Mouse (Mus musculus) neural tube, embryonic 11.5 days (tissue): ENCODE measurements around the gene Ugcg. TPM values are rescaled to one million over a fixed set of nuclear protein-coding genes. Genes with fewer than 3 reads are reported as not detected.

Source experiments
- ATAC-seq: fragments of 200-750 bp; cut with Nextera tagmentation; 2 replicates; pipeline ENCODE4 v1.8.0; 2017; ENCODE audit warnings: moderate number of reproducible peaks, mild to moderate bottlenecking, moderate TSS enrichment, moderate library complexity; ENCODE audit not compliant: insufficient read depth, low FRiP score, low TSS enrichment
- DNase-seq: peaks from one replicate; pipeline ENCODE4 v3.0.0-alpha.2; 2015; ENCODE audit warnings: low spot score
- H3K27ac ChIP-seq: fragments of 300-500 bp; sonication (generic); 2 replicates; pipeline ENCODE4 v1.5.1; 2014; ENCODE audit warnings: low read depth, mild to moderate bottlenecking, low read length
- H3K27me3 ChIP-seq: fragments of 300-500 bp; sonication (generic); 2 replicates; pipeline ENCODE4 v1.6.1; 2014; ENCODE audit warnings: mild to moderate bottlenecking, low read length, mixed read lengths; ENCODE audit not compliant: control insufficient read depth, insufficient read depth
- H3K36me3 ChIP-seq: fragments of 300-500 bp; sonication (generic); 2 replicates; pipeline ENCODE4 v1.6.1; 2014; ENCODE audit warnings: mild to moderate bottlenecking, low read length, moderate library complexity, mixed read lengths; ENCODE audit not compliant: control insufficient read depth, insufficient read depth
- H3K4me1 ChIP-seq: fragments of 300-500 bp; sonication (generic); 2 replicates; pipeline ENCODE4 v1.6.1; 2014; ENCODE audit warnings: low read length, mixed read lengths; ENCODE audit not compliant: control insufficient read depth, insufficient read depth
- H3K4me2 ChIP-seq: fragments of 300-500 bp; sonication (generic); 2 replicates; pipeline ENCODE4 v1.6.1; 2014; ENCODE audit warnings: low read depth, mild to moderate bottlenecking, moderate library complexity
- H3K4me3 ChIP-seq: fragments of 300-500 bp; sonication (generic); 2 replicates; pipeline ENCODE4 v1.5.1; 2014; ENCODE audit warnings: low read depth, low read length
- H3K9ac ChIP-seq: fragments of 300-500 bp; sonication (generic); 2 replicates; pipeline ENCODE4 v1.6.1; 2014; ENCODE audit warnings: mild to moderate bottlenecking, low read length
- H3K9me3 ChIP-seq: fragments of 300-500 bp; sonication (generic); 2 replicates; pipeline ENCODE4 v1.6.1; 2016; ENCODE audit warnings: low read length; ENCODE audit not compliant: control insufficient read depth
- WGBS: fragments of 180-500 bp; shearing (Covaris S2); extraction: QIAGEN DNeasy Blood & Tissue Kit; methylation state at CpG from one replicate; pipeline ENCODE4 v1.1.7; 2014; 5-methylcytosine and 5-hydroxymethylcytosine counted together
- polyA plus RNA-seq: library from polyadenylated mRNA; unstranded; fragments of >200 nt; fragmentation: Nextera tagmentation; extraction: Ambion mirVana; gene quantifications from 2 replicates; pipeline ENCODE4 v1.2.1, GENCODE M21; 2014

The Ugcg gene
- polyA plus RNA-seq, 1 experiment from 2014 or later = 12.4 TPM

DNA sequence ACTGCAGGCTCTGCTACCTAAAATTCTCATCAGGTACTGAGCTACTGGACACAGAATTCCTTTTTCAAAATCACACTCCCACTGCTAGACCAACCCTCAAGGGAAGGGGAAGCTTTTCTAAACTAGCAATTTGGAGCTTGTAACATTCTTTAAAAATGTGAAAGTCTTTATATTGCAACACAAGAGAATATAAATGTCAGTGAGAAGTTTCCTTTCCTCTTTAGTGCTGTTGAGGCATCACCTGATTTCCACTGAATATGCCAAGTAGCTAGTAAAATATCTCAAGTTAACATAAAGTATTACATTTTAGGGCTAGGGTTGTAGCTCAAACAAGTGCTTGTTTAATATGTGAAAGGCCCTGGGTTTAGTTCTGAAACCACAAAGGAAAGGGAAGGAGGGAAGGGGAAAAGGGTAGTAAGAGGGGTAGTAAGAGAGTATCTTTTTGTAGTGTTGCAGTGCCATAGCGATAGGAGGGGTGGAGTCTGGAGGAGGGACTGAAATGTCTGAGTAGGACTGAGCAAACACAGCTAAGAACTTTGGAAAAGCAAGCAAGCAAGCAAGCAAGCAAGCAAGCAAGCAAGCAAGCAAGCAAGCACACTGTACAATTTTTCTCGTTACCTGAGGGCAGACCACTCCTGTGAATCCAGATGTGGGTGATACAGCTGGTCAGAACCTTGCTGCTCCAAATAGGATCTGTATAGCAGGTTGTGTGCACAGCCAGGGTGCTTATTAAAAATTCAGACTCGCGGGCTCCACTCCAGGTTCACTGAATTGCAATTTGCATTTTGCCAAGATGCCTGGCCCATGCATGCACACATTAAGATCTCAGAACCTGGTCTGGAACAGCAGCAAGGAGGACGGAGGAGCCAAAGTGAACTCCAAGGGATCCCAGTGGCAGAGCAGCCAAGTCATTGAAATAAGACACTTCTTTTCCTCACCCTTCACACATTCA is 7.5 kb upstream of the Ugcg start:
- Histone ChIP-seq H3K4me2 (no peak overlapping the region), H3K9ac (no peak overlapping the region), H3K36me3 (no peaks in the 10 kb centered on the region), H3K27me3 (no peaks in the 10 kb centered on the region), H3K9me3 (no peaks in the 10 kb centered on the region), H3K4me1 (no peaks in the 10 kb centered on the region), H3K4me3 (no peak overlapping the region), H3K27ac (no peak overlapping the region)
- WGBS = 51% methylated on average over 5 of the region's 5 CpGs
- DNase-seq (no peak), ATAC-seq (no peak)

DNA sequence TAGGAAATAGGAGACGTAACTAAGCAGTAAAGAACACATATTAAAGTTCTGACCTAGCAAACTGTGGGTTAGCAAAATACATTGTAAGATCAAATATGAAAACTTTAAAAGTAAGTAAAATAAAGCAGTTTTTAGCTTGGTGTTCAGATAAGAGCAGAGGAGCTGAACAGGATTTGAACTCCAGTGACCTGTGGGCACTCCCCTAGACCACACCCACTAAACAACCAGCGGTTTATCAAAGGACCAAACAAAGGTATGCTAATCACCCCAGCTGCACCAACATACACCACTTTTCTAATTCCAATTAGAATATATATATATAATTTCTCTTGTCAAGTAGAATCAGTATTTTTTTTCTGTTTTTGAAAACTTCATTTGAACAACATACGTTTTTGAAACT is 3.4 kb upstream of the Ugcg start:
- DNase-seq = no peak

DNA sequence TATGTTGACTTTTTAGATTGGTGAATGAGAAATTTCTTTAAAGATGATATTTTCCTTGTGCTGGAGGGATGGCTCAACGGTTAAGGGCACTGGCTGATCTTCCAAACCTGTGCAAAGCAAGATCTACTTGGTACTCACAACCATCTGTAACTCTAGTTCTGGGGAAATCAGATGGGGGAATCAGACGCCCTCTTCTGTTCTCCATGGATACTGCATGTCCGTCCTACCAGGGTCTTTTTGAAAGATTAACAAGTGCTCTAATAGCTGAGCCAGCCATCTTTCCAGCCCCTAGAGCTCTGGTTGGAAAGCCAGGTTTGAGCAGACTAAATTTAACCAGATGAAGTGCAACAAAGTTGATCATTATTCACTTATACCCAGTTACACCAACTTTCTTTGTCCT is 1.8 kb upstream of the Ugcg start:
- Histone ChIP-seq H3K9ac (no peak overlapping the region), H3K4me3 (no peak overlapping the region), H3K27ac (no peak overlapping the region), H3K36me3 (no peaks in the 10 kb centered on the region; the same call in 1 of the 2 replicates), H3K4me2 (no peak overlapping the region), H3K27me3 (no peaks in the 10 kb centered on the region), H3K9me3 (no peaks in the 10 kb centered on the region), H3K4me1 (peaks cover 7% of the 10 kb centered on the region)
- no peak for ATAC-seq
- WGBS = 19% methylated on average over 3 of the region's 3 CpGs
- peak; percentile 55 for DNase-seq

More for the DNA sequence above, 3.4 kb upstream of the Ugcg start:
- ATAC-seq = no peak
- Histone ChIP-seq H3K4me3 (no peak overlapping the region), H3K4me1 (peaks cover 7% of the 10 kb centered on the region), H3K9ac (no peak overlapping the region), H3K27me3 (no peaks in the 10 kb centered on the region), H3K9me3 (no peaks in the 10 kb centered on the region), H3K27ac (no peak overlapping the region), H3K36me3 (no peaks in the 10 kb centered on the region; the same call in 1 of the 2 replicates), H3K4me2 (no peak overlapping the region)
- WGBS = 75% methylated on average over 3 of the region's 3 CpGs

DNA sequence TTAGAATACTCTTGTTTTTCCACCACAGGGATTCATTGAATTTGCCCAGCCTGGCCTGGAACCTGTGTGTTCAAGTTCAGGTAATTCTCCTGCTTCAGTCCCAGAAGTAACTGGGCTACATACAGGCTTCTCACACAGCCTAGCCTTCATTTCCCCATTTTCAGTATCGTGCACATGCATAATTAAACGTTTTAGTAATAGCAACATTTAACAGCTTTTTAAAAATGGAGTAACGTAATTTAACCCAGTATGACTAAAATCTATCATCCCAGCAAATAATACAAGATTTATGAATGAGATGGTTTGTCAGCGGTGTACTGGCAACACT is 619 bp upstream of the Ugcg start:
- H3K4me2 ChIP-seq = peak overlapping the region; percentile 64
- H3K27ac ChIP-seq = 0 out of 2 replicates have a peak overlapping the region, but pooled peaks have one; percentile 27
- peak overlapping the region; percentile 92 for H3K9ac ChIP-seq
- H3K27me3 ChIP-seq = no peaks in the 10 kb centered on the region
- no peaks in the 10 kb centered on the region for H3K9me3 ChIP-seq
- WGBS = 31% methylated on average over 4 of the region's 4 CpGs
- DNase-seq (no peak), ATAC-seq (no peak)
- no peaks in the 10 kb centered on the region; the same call in 1 of the 2 replicates for H3K36me3 ChIP-seq
- H3K4me3 ChIP-seq = peak overlapping the region; percentile 74
- H3K4me1 ChIP-seq = peaks cover 7% of the 10 kb centered on the region

DNA sequence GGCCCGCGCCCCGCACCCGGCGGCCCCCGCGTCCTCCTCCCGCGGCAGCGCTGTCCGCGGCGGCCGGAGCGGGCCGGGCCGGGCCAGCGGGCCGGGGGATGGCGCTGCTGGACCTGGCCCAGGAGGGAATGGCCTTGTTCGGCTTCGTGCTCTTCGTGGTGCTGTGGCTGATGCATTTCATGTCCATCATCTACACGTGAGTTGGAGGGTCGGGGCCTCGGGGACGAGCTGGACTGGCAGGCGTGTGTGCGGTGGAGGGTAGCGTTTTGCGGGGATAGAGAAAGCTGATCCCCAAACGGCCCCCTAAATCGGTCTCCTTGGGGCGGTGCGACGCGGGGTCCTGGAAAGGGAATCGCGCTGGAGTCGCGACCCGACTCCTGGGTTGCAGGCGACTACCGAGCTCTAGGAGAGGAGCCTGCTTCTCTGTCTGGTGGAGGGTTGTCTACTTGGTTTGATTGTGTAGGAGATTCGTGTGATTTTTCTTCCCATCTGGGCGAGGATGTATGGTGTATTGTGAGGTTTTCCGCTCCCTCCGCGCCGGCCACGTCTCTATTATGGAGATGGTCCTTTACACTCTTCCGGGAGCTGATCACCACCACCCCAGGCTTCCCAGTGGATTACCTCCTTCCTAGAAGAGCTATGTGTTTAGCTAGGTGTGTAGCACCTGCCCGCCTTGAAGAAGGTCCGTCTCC is 635 bp downstream of the Ugcg start:
- Histone ChIP-seq H3K4me1 (peaks cover 7% of the 10 kb centered on the region), H3K4me2 (peak overlapping the region; percentile 64), H3K9me3 (no peaks in the 10 kb centered on the region), H3K9ac (peak overlapping the region; percentile 92), H3K36me3 (no peaks in the 10 kb centered on the region; the same call in 1 of the 2 replicates), H3K27me3 (no peaks in the 10 kb centered on the region), H3K4me3 (peak overlapping the region; percentile 74), H3K27ac (peak overlapping the region; percentile 87)
- no peak for DNase-seq
- under 1% methylated on average over 52 of the region's 54 CpGs for whole genome bisulfite sequencing
- peak; percentile 35 for ATAC-seq

DNA sequence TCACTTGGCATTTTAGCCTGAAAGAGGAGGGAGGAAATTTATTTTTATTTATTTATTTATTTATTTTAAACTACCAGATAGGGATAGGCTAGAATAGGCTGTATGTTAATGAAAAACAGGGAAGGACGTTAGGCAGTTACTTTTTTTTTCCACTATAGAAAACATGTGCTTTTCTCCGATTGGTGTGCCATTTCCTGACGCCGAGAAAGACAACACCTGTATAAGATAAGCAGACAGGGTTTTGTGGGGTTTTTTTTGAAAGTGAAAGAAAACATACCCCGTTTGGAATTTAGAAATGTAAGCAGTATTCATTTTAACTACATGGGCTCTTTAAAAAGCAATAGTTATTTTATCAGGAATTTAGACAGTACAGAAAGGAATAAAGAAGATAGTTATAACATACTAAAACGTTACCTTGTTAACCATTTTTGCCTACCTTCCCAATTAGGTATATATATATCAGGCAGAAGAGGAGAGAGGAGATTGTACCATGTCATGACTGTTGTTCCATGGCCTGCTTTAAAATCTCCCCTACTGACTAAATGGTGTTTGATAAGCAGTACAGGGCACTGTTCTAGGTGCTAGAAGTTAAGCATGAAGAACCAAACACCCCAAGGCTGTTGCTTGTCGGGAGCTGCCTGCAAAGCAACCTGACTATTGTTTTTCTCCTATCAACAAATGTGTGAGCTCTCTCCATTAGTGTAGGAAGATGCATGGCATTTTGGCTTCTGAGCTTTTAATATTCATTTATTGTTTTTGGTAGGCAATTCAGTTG is 1.8 kb downstream of the Ugcg start:
- peaks cover 7% of the 10 kb centered on the region for H3K4me1 ChIP-seq
- H3K9me3 ChIP-seq = no peaks in the 10 kb centered on the region
- 74% methylated on average over 7 of the region's 7 CpGs for WGBS
- peak overlapping the region; percentile 74 for H3K4me3 ChIP-seq
- no peak overlapping the region for H3K9ac ChIP-seq
- H3K4me2 ChIP-seq = peak overlapping the region; percentile 64
- H3K27ac ChIP-seq = no peak overlapping the region
- no peaks in the 10 kb centered on the region; the same call in 1 of the 2 replicates for H3K36me3 ChIP-seq
- DNase-seq (no peak), ATAC-seq (no peak)
- H3K27me3 ChIP-seq = no peaks in the 10 kb centered on the region

DNA sequence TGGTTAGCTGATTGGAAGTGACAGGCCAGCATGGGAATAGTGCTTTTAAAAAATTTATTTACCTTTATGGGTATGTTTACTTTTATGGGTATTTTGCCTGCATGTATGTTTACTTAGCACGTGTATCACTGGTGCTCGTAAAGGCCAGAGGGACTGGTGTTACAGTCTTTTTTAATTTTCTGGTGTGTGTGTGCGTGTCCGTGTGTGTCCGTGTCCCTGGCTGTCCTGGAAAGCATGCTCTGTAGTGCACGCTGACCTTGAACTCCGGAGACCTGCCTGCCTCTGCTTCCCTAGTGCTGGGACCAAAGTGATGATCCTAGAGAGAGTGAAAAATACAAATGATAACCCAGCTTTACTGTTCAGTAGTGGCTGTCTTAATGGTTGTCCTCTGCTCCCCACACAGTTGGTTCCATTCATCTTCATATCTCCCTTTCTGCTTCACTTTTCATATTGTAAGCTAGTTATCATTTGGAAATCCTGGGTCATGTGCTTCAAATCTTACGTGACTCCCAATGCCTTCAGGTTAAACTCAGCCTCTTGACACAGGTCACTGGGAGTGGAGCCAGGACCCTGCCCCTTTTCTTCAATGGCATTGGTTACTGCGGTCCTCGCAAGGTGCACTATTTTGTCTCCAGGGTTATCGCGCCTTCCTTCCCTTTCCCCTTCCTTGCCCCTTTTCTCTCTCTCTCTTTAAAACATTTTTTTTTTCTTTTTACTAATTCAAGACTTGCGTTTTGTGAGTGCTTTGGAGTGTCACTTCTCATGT is 5.9 kb downstream of the Ugcg start:
- H3K9ac ChIP-seq = no peak overlapping the region
- DNase-seq = no peak
- H3K4me2 ChIP-seq = no peak overlapping the region
- peaks cover 21% of the 10 kb centered on the region for H3K4me1 ChIP-seq
- no peaks in the 10 kb centered on the region for H3K36me3 ChIP-seq
- no peaks in the 10 kb centered on the region for H3K27me3 ChIP-seq
- ATAC-seq = no peak
- H3K9me3 ChIP-seq = no peaks in the 10 kb centered on the region
- WGBS = 92% methylated on average over 13 of the region's 13 CpGs
- no peak overlapping the region for H3K27ac ChIP-seq
- no peak overlapping the region for H3K4me3 ChIP-seq
